Mouse (Mus musculus) skeletal muscle tissue, postnatal 0 days (tissue): ENCODE results near the gene Prph2. TPM values are rescaled to one million over a fixed set of nuclear protein-coding genes. Genes with fewer than 3 reads are reported as not detected.

Experiments used
- polyA plus RNA-seq: library from polyadenylated mRNA; unstranded; fragments of >200 nt; fragmentation: Nextera tagmentation; extraction: Ambion mirVana; gene quantifications from 2 replicates; pipeline ENCODE4 v1.2.1, GENCODE M21; 2015

The Prph2 gene
- polyA plus RNA-seq = not detected in 2 replicates

DNA sequence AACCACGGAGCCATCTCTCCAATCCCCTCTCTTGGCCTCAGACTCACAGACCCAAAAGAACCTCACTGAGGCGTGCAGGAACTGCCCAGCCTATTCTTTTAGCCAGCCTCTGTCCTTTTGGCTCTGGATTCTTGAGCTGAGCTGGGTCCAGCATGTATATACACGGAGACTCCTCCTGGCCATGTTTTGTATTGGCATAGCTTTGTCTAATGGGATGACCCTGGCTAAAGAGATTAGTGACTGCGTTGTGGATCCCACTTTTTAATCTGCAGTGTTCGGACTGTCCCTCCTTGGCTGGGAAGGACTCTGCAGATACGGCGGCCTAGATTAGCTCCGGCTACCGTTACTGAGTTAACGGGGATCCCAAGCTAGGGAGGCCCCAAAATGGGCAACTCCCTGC lies at the start of gene Prph2:
Prph2 (plus strand) TSS at position 274 of the 400 bp plus-strand sequence.

DNA sequence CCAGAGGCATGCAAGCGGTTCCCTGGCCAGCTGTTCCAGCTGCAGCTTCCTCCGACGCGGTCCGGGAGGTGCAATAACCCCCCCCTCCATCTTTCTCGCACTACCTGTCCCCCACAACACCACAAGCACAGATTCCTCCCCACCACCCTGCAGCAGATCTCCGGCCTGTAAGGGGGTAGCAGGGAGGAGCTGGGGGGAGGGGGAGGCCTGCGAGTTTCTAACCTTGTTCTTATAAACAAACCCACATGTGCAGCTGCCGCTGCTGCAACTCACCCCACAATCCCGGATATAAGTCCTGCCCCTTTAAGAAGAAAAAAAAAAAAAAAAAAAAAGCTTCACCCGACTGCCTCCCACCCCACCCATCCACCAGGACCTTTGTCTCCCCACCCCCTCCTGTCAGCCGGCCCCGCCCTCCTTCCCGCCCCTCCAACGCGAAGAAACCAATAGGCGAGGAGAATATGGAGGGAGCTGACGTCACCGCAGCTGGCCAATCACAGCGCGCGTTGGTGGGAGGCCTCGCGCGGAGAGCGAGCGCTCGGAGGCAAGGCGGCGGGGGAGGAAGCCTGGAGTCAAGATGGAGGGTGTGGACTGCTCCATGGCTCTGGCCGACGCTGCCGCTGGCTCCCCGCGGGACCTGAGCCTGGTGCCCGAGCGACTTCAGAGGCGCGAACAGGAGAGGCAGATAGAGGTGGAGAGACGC lies 20.0 kb upstream of the Prph2 start, which contains the start of gene Tbcc:
Tbcc (plus strand) TSS at position 569 of the 700 bp plus-strand sequence.

Other genes starting within 250 kb of the Prph2 start
- gene Rrp36, start 236.1 kb upstream of the Prph2 start, polyA plus RNA-seq = 31.2 and 38.9 TPM in 2 replicates
- 77.9 and 84.1 TPM in 2 replicates for gene Mea1, start 231.7 kb upstream of the Prph2 start, polyA plus RNA-seq
- 276 and 315 TPM in 2 replicates for gene Klhdc3, start 229.5 kb upstream of the Prph2 start, polyA plus RNA-seq
- gene Ppp2r5d, start 205.3 kb upstream of the Prph2 start, polyA plus RNA-seq = 40.9 and 43.3 TPM in 2 replicates
- 12.0 and 16.9 TPM in 2 replicates for gene Pex6, start 199.0 kb upstream of the Prph2 start, polyA plus RNA-seq
- gene Gnmt, start 181.3 kb upstream of the Prph2 start, polyA plus RNA-seq = 2.6 and 3.7 TPM in 2 replicates
- 22.4 and 30.1 TPM in 2 replicates for gene Cnpy3, start 158.2 kb upstream of the Prph2 start, polyA plus RNA-seq
- 0.18 and 0.23 TPM in 2 replicates for gene Ptcra, start 146.7 kb upstream of the Prph2 start, polyA plus RNA-seq
- gene 2310039H08Rik, start 137.8 kb upstream of the Prph2 start, polyA plus RNA-seq = 74.0 and 78.1 TPM in 2 replicates
- gene Rpl7l1, start 127.8 kb upstream of the Prph2 start, polyA plus RNA-seq = 64.8 and 75.2 TPM in 2 replicates
- gene Bicral, start 52.0 kb upstream of the Prph2 start, polyA plus RNA-seq = 2.6 and 2.7 TPM in 2 replicates
- gene Tbcc, start 19.8 kb upstream of the Prph2 start, polyA plus RNA-seq = 45.2 and 55.0 TPM in 2 replicates
- gene Ubr2, start 100.1 kb downstream of the Prph2 start, polyA plus RNA-seq = 9.3 and 9.8 TPM in 2 replicates